Mouse (Mus musculus) limb, embryonic 14.5 days (tissue): ENCODE measurements around the gene Ets1. TPM values are rescaled to one million over a fixed set of nuclear protein-coding genes. Genes with fewer than 3 reads are reported as not detected.
A peak's percentile ranks its signal among the peaks of the same experiment; 100 is the strongest.

ENCODE experiments used
- ATAC-seq: fragments of 200-750 bp; cut with Nextera tagmentation; 2 replicates; pipeline ENCODE4 v1.8.0; 2017; ENCODE audit warnings: low read depth, moderate number of reproducible peaks, moderate TSS enrichment; ENCODE audit not compliant: low FRiP score
- DNase-seq: peaks from one replicate; pipeline ENCODE4 v3.0.0-alpha.2; 2015; ENCODE audit warnings: low spot score
- H3K27ac ChIP-seq: fragments of 300-500 bp; sonication (generic); replicated peaks from 2 replicates; pipeline ENCODE4 v1.5.1; 2014; ENCODE audit warnings: low read depth, mild to moderate bottlenecking, low read length, moderate library complexity, mixed read lengths
- H3K27me3 ChIP-seq: fragments of 300-500 bp; sonication (generic); 2 replicates; pipeline ENCODE4 v1.6.1; 2014; ENCODE audit warnings: low read length, mixed read lengths; ENCODE audit not compliant: control insufficient read depth, insufficient read depth
- H3K36me3 ChIP-seq: fragments of 300-500 bp; sonication (generic); 2 replicates; pipeline ENCODE4 v1.6.1; 2014; ENCODE audit warnings: mild to moderate bottlenecking, low read length, moderate library complexity, mixed read lengths; ENCODE audit not compliant: control insufficient read depth, insufficient read depth
- H3K4me1 ChIP-seq: fragments of 300-500 bp; sonication (generic); 2 replicates; pipeline ENCODE4 v1.6.1; 2014; ENCODE audit warnings: antibody characterized with exemption, low read length, mixed read lengths; ENCODE audit not compliant: control insufficient read depth, insufficient read depth
- H3K4me2 ChIP-seq: fragments of 300-500 bp; sonication (generic); replicated peaks from 2 replicates; pipeline ENCODE4 v1.6.1; 2014; ENCODE audit warnings: low read depth, mild to moderate bottlenecking, low read length, moderate library complexity; ENCODE audit not compliant: severe bottlenecking
- H3K4me3 ChIP-seq: fragments of 300-500 bp; sonication (generic); replicated peaks from 2 replicates; pipeline ENCODE4 v1.5.1; 2014; ENCODE audit warnings: low read length
- H3K9ac ChIP-seq: fragments of 300-500 bp; sonication (generic); 2 replicates; pipeline ENCODE4 v1.6.1; 2014; ENCODE audit warnings: mild to moderate bottlenecking, low read depth, low read length, moderate library complexity; ENCODE audit not compliant: severe bottlenecking
- H3K9me3 ChIP-seq: fragments of 300-500 bp; sonication (generic); 2 replicates; pipeline ENCODE4 v1.6.1; 2016; ENCODE audit warnings: low read length; ENCODE audit not compliant: control insufficient read depth
- POLR2A ChIP-seq: fragments of 200-500 bp; IDR thresholded peaks from 2 replicates; pipeline ENCODE4 v1.8.0; 2012; ENCODE audit warnings: inconsistent platforms, mild to moderate bottlenecking, moderate library complexity, borderline replicate concordance; ENCODE audit not compliant: insufficient read depth, insufficient read length; ENCODE audit errors: extremely low read depth
- WGBS: fragments of 180-500 bp; shearing (Covaris S2); extraction: QIAGEN DNeasy Blood & Tissue Kit; methylation state at CpG from one replicate; pipeline ENCODE4 v1.1.7; 2014; 5-methylcytosine and 5-hydroxymethylcytosine counted together
- polyA plus RNA-seq, 2 experiments: library from polyadenylated mRNA; depleted of rRNA in 1 of 2; stranded (reverse) in 1 of 2; unstranded in 1 of 2; fragments of >200 nt; fragmentation: Nextera tagmentation in 1 of 2; extraction: Ambion mirVana in 1 of 2; gene quantifications; 2 replicates each; pipeline versions ENCODE4 v1.2.1 to v1.2.3; 2012 to 2014

Gene Ets1
- polyA plus RNA-seq, 2 experiments = 21.3 to 34.3 TPM

DNA sequence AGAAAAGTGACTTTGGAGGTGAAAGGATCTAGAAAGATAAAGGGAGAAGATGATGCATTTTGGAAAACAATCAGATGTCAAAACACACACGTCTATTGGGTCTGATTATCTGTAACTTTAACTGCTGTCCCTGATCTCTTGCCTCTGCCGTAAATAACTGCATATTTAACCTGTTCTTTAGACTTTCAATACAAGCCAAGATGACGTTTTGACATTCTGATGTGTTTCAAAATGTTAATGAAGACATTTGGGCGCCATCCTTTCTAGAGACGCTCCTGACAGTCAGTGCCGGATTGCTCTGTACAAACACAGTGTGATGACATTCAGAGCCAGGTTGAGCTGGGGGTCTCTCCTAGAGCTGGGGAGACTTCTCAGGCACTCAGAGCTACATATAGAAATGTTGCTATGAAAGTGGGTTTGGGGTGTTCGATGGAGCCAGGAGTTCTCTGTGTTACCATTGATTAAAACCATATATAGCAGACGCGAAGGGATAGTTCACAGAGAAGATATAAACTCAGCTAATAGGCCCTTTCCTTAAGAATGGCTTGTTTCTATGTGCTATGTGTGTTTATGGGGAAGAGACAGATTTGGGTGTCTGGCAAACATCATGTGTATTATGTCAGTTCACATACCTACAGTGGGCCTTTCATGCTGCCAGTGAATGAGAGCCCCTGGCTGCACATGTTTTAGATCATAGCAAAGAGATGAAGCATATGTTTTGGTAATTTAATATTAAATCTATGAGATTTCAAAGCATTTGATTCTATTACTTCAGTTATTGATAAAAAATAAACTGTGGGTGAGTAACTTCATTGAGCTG, 61.5 kb downstream of the Ets1 start:
- Histone ChIP-seq H3K27ac (peak overlapping the region; percentile 90; the same call in 1 of the 2 replicates), H3K4me3 (peak overlapping the region; percentile 70), H3K9me3 (no peaks in the 10 kb centered on the region), H3K4me2 (peak overlapping the region; percentile 82), H3K4me1 (peaks cover 16% of the 10 kb centered on the region), H3K9ac (peak overlapping the region; percentile 72), H3K36me3 (no peaks in the 10 kb centered on the region), H3K27me3 (no peaks in the 10 kb centered on the region)
- ATAC-seq (no peak), DNase-seq (no peak)
- 47% methylated on average over 9 of the region's 9 CpGs for WGBS
- TF ChIP-seq POLR2A = no peak

DNA sequence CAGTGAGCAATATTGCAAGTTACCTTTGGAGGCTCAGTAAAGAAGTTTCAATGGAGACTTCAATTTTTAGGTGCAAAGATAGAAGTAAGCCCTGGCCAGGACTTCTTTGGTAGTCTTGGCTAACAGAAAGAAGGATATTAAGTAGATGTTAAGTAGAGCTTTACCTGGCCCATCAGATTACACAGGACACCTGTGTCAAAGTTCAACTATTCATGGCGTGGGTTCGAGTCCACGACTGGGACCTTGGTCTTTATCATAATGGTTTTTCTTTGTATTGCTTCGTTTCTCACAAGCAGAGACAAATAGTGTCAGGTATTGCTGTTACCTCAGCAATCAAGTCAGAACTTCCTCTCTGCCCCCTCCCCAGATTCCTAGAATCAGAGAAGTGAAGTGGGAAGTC, 62.7 kb downstream of the Ets1 start:
- Histone ChIP-seq H3K4me1 (peaks cover 16% of the 10 kb centered on the region), H3K27ac (no peak overlapping the region), H3K27me3 (no peaks in the 10 kb centered on the region), H3K4me2 (peak overlapping the region; percentile 0; the same call in 1 of the 2 replicates), H3K36me3 (no peaks in the 10 kb centered on the region), H3K4me3 (no peak overlapping the region), H3K9me3 (no peaks in the 10 kb centered on the region), H3K9ac (no peak overlapping the region)
- no peak for ATAC-seq
- no peak for DNase-seq
- WGBS = 94% methylated on average over 4 of the region's 4 CpGs
- TF ChIP-seq POLR2A = no peak

DNA sequence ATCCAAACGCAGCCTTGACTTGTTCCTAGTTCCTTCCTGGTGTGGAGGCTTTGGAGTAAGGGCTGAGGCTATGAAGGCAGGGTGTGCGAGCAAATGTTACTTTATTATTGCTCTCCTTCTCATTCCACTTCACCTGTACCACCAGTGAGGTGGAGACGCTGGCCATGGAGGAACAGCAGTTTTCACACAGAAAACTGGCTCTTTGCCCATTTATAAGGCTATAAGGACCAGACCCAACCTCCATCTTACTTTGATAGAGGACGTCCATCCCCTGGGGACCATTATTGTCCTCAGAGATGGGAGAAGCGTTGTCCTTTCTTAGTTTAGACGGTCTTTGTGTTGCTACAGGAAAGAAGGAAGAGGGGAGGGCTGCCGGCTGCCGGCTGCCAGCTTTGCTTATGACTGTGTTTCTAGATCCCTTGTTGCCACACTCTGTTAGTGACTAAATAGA, 63.4 kb downstream of the Ets1 start:
- H3K27me3 ChIP-seq = no peaks in the 10 kb centered on the region
- no peaks in the 10 kb centered on the region for H3K9me3 ChIP-seq
- DNase-seq (no peak), ATAC-seq (no peak)
- H3K4me1 ChIP-seq = peaks cover 17% of the 10 kb centered on the region
- no peak for TF ChIP-seq POLR2A
- WGBS = 83% methylated on average over 8 of the region's 8 CpGs
- no peaks in the 10 kb centered on the region for H3K36me3 ChIP-seq
- no peak overlapping the region for H3K27ac ChIP-seq
- no peak overlapping the region for H3K4me3 ChIP-seq
- no peak overlapping the region for H3K9ac ChIP-seq
- peak overlapping the region; percentile 0; the same call in 1 of the 2 replicates for H3K4me2 ChIP-seq

DNA sequence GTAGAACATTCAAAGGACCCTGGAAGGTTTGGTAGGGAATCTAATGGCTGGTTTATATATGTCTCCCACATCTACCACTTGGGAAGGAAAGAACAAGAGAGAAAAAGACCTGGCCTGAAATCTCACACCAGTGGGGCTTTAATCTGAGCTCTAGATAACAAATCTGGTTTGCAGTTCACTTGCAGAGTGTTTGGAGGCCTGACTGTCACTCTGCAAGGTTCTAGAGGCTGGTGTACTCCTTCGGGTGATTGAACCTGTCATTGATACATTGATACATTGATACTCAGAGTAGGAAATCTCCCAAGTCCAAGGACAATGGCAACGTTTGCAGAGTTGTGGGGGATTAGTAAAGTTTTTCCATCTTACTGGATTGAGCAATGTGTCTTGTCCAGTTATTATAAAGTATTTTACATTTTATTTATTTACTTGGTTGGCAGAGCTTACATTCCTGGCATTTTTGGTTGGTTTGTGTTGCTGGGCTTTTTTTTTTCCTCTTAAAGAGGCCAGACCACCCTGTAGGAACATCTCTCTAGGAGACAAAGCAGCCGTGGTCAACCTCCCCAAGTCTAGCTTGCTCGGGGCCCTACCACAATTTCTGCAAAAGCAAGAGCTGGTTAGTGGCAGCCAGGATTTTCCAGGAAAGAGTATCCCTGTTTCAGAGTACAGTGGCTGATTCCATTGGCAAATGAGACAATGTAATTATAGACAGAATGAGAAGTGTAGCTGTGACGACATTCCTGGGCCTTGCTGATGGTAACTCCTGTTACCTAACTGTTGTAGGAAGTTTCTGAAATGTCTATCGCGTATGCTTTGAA, 64.3 kb downstream of the Ets1 start:
- H3K4me1 ChIP-seq = peaks cover 14% of the 10 kb centered on the region
- 62% methylated on average over 7 of the region's 7 CpGs for WGBS
- DNase-seq = no peak

More for the DNA sequence above, 64.3 kb downstream of the Ets1 start:
- no peak for ATAC-seq
- Histone ChIP-seq H3K9ac (no peak overlapping the region), H3K4me2 (no peak overlapping the region), H3K27ac (no peak overlapping the region), H3K4me3 (no peak overlapping the region), H3K9me3 (no peaks in the 10 kb centered on the region), H3K27me3 (no peaks in the 10 kb centered on the region), H3K36me3 (no peaks in the 10 kb centered on the region)
- no peak for TF ChIP-seq POLR2A
